Mouse (Mus musculus): ENCODE data around the gene Bri3. TPM values are rescaled to one million over a fixed set of nuclear protein-coding genes. Genes with fewer than 3 reads are reported as not detected.

The Bri3 gene
- total RNA-seq, 2 experiments from 2014 or later = 7.6 to 9.0 TPM

DNA sequence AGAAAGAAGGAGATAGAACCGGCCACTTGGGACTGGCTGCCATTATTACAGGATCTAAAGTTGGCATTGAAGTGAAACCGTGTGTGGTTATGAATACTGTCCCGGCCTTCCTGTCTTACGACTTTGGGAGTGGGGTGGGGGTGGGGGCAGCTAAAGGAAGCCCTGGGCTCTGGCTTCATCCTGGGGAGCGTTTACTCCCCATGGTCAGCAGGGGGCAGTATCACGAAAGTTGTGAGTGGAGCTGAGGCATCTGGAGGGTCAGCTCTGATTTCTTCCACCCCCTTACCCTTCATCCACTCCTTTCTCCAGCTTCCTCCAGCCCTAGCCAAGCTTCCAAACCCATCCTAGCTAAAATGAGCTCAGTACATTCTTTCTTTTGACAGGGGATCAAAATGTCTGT, 222.8 kb downstream of the Bri3 start:
- no peak for ATAC-seq (replicated peaks; ENCODE audit: low FRiP score, poor library complexity, severe bottlenecking)

DNA sequence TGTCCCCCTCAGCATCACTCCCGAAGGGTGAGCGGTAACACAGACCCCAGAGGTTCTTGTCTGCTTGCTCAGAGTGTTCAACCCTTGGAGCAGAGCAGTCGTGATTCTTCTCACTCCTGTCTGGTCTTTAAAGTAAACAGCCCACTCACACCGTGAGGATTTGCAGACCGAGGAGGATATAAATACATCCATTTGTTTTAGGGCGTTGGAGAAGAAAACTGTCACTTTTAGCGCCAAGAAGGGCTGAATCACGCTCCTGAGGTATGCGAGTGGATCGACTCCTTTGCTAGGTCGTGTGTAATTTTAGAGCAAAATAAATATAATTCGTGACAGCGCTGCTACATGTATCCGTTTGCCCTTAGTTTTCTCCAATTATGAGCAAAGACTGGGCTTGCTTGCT, 228.8 kb downstream of the Bri3 start:
- no peak for ATAC-seq (replicated peaks; ENCODE audit: low FRiP score, poor library complexity, severe bottlenecking)

DNA sequence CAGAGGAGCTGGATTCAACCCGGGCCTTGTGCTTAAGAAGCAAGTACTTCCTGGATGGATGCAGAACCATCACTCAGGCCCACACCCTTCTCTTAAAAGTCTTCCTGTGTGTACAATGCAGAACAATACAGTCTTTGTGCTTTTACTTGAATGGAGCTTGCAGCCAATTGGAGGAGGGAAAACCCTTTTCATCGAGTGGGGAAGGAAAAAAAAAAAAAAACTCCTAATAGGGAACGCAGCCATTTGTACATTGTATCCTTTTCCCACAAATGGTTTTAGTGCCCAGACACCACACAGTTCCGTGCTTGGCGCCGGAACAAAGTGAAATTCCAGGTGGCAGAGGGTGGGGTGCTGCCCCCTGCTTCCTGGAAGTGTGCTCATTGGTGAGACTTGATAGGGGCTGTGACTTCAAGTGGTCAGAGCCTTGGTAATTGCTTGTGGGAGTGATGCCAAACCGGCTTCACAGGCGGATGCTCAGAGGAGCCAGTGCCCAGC, 235.5 kb downstream of the Bri3 start:
- ATAC-seq (replicated peaks; ENCODE audit: low FRiP score, poor library complexity, severe bottlenecking) = no peak

DNA sequence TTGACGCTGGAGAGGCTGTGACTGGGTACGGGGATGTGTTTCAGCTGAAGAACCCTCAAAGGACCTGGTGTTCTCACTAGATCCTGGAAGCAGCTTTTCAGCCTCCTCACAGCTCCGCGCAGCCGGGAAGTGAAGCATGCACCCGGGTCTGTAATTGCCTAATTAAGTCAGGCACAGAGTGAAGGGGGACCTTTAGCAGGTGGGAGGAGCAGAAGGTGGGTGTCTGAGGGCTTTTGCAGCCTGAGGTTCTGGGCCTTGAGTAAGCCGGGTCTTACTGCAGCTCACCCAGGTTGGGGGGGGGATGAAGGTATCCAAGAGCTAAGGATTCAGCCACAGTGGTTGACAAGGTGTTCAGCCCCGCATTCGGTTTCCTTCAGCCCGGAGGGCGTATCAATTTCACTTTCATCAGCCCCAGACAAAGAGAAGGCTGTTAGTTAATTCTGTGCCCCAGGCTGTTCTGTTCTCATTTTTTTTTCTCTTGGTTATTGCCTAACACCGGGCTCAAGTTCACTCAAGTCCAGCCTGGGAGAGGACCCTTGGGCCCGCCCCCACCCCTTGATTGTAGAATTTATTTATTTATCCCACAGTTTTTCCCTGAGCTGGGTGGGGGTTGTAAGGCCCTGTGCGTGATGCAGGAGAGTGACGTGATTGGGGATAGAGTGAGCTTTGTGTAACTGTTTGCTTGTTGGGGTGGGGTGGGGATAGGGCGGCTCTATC, 239.6 kb downstream of the Bri3 start:
- ATAC-seq (replicated peaks; ENCODE audit: low FRiP score, poor library complexity, severe bottlenecking) = no peak

DNA sequence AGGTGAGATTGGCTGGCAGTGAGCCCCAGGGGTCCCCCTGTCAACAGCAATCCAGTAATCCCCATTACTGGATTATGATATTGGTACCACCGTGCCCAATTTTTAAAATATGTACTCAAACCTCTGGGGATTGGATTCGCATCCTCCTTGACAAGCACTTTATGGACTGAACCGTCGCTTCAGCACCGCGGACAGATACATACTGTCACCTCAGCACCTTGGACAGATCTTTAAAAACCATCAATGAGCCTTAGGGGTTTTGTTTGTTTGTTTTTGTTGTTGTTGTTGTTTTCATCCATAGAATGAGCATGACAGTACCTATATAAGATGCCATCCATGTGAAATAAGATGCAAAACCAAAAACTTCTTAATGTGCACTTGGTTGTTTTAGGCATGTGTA, 247.1 kb downstream of the Bri3 start:
- ATAC-seq (replicated peaks; ENCODE audit: low FRiP score, poor library complexity, severe bottlenecking) = no peak

Other genes starting within 250 kb of the Bri3 start
- gene Ccz1, start 229.6 kb upstream of the Bri3 start, total RNA-seq (2015; ENCODE audit: low replicate concordance) = 24.9 and 37.7 TPM in 2 replicates
- 25.3 and 38.5 TPM in 2 replicates for gene Ccz1, start 229.6 kb upstream of the Bri3 start, total RNA-seq (2017; ENCODE audit: low replicate concordance)
- gene Ocm, start 217.8 kb upstream of the Bri3 start, total RNA-seq (2015; ENCODE audit: low replicate concordance) = not detected in 2 replicates
- gene Ocm, start 217.8 kb upstream of the Bri3 start, total RNA-seq (2017; ENCODE audit: low replicate concordance) = not detected in 2 replicates
- gene Lmtk2, start 144.0 kb upstream of the Bri3 start, total RNA-seq (2015; ENCODE audit: low replicate concordance) = 7.5 and 8.2 TPM in 2 replicates
- 10.3 and 11.6 TPM in 2 replicates for gene Lmtk2, start 144.0 kb upstream of the Bri3 start, total RNA-seq (2017; ENCODE audit: low replicate concordance)
- 0.19 TPM in 1 of 2 replicates, not detected in the other for gene Bhlha15, start 54.2 kb upstream of the Bri3 start, total RNA-seq (2015; ENCODE audit: low replicate concordance)
- not detected in 2 replicates for gene Bhlha15, start 54.2 kb upstream of the Bri3 start, total RNA-seq (2017; ENCODE audit: low replicate concordance)
- gene Tecpr1, start 20.8 kb upstream of the Bri3 start, total RNA-seq (2015; ENCODE audit: low replicate concordance) = 0.38 and 2.1 TPM in 2 replicates
- gene Tecpr1, start 20.8 kb upstream of the Bri3 start, total RNA-seq (2017; ENCODE audit: low replicate concordance) = 0.56 and 0.94 TPM in 2 replicates
- gene Baiap2l1, start 113.7 kb downstream of the Bri3 start, total RNA-seq (2015; ENCODE audit: low replicate concordance) = not detected in 2 replicates
- gene Baiap2l1, start 113.7 kb downstream of the Bri3 start, total RNA-seq (2017; ENCODE audit: low replicate concordance) = not detected in 2 replicates

Measured in erythroblast, adult 5-6 weeks (primary cell).